Mouse (Mus musculus) intestine, postnatal 0 days (tissue): ENCODE results near the gene Unc45a. TPM values are rescaled to one million over a fixed set of nuclear protein-coding genes. Genes with fewer than 3 reads are reported as not detected.
A peak's percentile ranks its signal among the peaks of the same experiment; 100 is the strongest.
"Not testable (repeated sequence)": the region's sequence is repeated elsewhere in the genome, so short reads cannot be mapped to it uniquely, and the experiment has no call there.

Source experiments
- ATAC-seq: fragments of 200-750 bp; cut with Nextera tagmentation; 2 replicates; pipeline ENCODE4 v1.8.0; 2017; ENCODE audit warnings: mild to moderate bottlenecking, moderate TSS enrichment, moderate library complexity
- H3K27ac ChIP-seq: fragments of 300-500 bp; sonication (generic); 2 replicates; pipeline ENCODE4 v1.5.1; 2014; ENCODE audit warnings: mild to moderate bottlenecking, low read depth, low read length, moderate library complexity
- H3K27me3 ChIP-seq: fragments of 300-500 bp; sonication (generic); replicated peaks from 2 replicates; pipeline ENCODE4 v1.6.1; 2014; ENCODE audit warnings: low read length, mixed read lengths; ENCODE audit not compliant: control insufficient read depth, insufficient read depth
- H3K36me3 ChIP-seq: fragments of 300-500 bp; sonication (generic); 2 replicates; pipeline ENCODE4 v1.6.1; 2014; ENCODE audit warnings: mild to moderate bottlenecking, moderate library complexity; ENCODE audit not compliant: control insufficient read depth, insufficient read depth
- H3K4me1 ChIP-seq: fragments of 300-500 bp; sonication (generic); replicated peaks from 2 replicates; pipeline ENCODE4 v1.6.1; 2014; ENCODE audit warnings: antibody characterized with exemption, low read length, mixed read lengths; ENCODE audit not compliant: control insufficient read depth, insufficient read depth
- H3K4me2 ChIP-seq: fragments of 300-500 bp; sonication (generic); replicated peaks from 2 replicates; pipeline ENCODE4 v1.6.1; 2014; ENCODE audit warnings: low read depth, mild to moderate bottlenecking, moderate library complexity
- H3K4me3 ChIP-seq: fragments of 300-500 bp; sonication (generic); 2 replicates; pipeline ENCODE4 v1.5.1; 2014; ENCODE audit warnings: low read depth, low read length
- H3K9ac ChIP-seq: fragments of 300-500 bp; sonication (generic); 2 replicates; pipeline ENCODE4 v1.6.1; 2014; ENCODE audit warnings: mild to moderate bottlenecking, low read depth, low read length
- H3K9me3 ChIP-seq: fragments of 300-500 bp; sonication (generic); 2 replicates; pipeline ENCODE4 v1.6.1; 2016; ENCODE audit warnings: mixed run types; ENCODE audit not compliant: control insufficient read depth
- CTCF ChIP-seq: sonication (generic); IDR thresholded peaks from 2 replicates; pipeline ENCODE4 v1.5.1; 2016; ENCODE audit warnings: low read depth, mild to moderate bottlenecking, control low read depth, antibody characterized with exemption, moderate library complexity
- WGBS: fragments of 180-500 bp; shearing (Covaris S2); extraction: QIAGEN DNeasy Blood & Tissue Kit; methylation state at CpG from one replicate; pipeline ENCODE4 v1.1.7; 2014; 5-methylcytosine and 5-hydroxymethylcytosine counted together
- polyA plus RNA-seq: library from polyadenylated mRNA; unstranded; fragments of >200 nt; fragmentation: Nextera tagmentation; extraction: Ambion mirVana; gene quantifications from 2 replicates; pipeline ENCODE4 v1.2.1, GENCODE M21; 2015

Unc45a gene
- polyA plus RNA-seq, 1 experiment from 2014 or later = 20.0 TPM

GRCm38 (mm10) chr7:80326076-80326475 is 14.7 kb downstream of the Unc45a start:
- no peak for TF ChIP-seq CTCF
- H3K4me3 ChIP-seq = no peak overlapping the region
- peaks cover 62% of the 10 kb centered on the region for H3K36me3 ChIP-seq
- no peak overlapping the region for H3K4me2 ChIP-seq
- no peaks in the 10 kb centered on the region for H3K4me1 ChIP-seq
- no peak overlapping the region for H3K9ac ChIP-seq
- 97% methylated on average over 19 of the region's 19 CpGs for WGBS
- no peak for ATAC-seq
- no peaks in the 10 kb centered on the region for H3K27me3 ChIP-seq
- H3K27ac ChIP-seq = no peak overlapping the region
- no peaks in the 10 kb centered on the region for H3K9me3 ChIP-seq

- no peak for ATAC-seq
- H3K4me1 ChIP-seq = no peaks in the 10 kb centered on the region
- no peak overlapping the region for H3K4me2 ChIP-seq
- no peak overlapping the region for H3K9ac ChIP-seq
- H3K9me3 ChIP-seq = no peaks in the 10 kb centered on the region
- 90% methylated on average over 16 of the region's 16 CpGs for WGBS
- peaks cover 55% of the 10 kb centered on the region for H3K36me3 ChIP-seq
- peak overlapping the region; percentile 28 for H3K27ac ChIP-seq
- no peak overlapping the region for H3K4me3 ChIP-seq
- no peak for TF ChIP-seq CTCF
- no peaks in the 10 kb centered on the region for H3K27me3 ChIP-seq
Measured at GRCm38 (mm10) chr7:80325292-80325868, 15.4 kb downstream of the Unc45a start.

GRCm38 (mm10) chr7:80324816-80325119 is 16.0 kb downstream of the Unc45a start:
- Histone ChIP-seq H3K4me2 (peak overlapping the region; percentile 68), H3K27ac (0 out of 2 replicates have a peak overlapping the region, but pooled peaks have one; percentile 28), H3K36me3 (peaks cover 50% of the 10 kb centered on the region)
- H3K4me3 ChIP-seq, H3K9me3 ChIP-seq, H3K27me3 ChIP-seq, H3K4me1 ChIP-seq, H3K9ac ChIP-seq, ATAC-seq: not testable (repeated sequence)
- 39% methylated on average over 5 of the region's 5 CpGs for WGBS

GRCm38 (mm10) chr7:80324043-80324815 is 16.6 kb downstream of the Unc45a start, which contains the start of gene Rccd1:
Rccd1 (minus strand) TSS chr7:80324454.
- Histone ChIP-seq H3K9me3 (no peaks in the 10 kb centered on the region), H3K9ac (peak within 1 kb of the TSS; percentile 57), H3K36me3 (peaks cover 50% of the 10 kb centered on the region), H3K4me1 (no peaks in the 10 kb centered on the region), H3K27me3 (no peaks in the 10 kb centered on the region), H3K27ac (peak within 1 kb of the TSS; percentile 90), H3K4me3 (peak within 1 kb of the TSS; percentile 54), H3K4me2 (peak within 1 kb of the TSS; percentile 68)
- no peak for TF ChIP-seq CTCF
- ATAC-seq = peak; percentile 94
- under 1% methylated on average over 38 of the region's 38 CpGs for WGBS

GRCm38 (mm10) chr7:80323336-80323735 is 17.5 kb downstream of the Unc45a start:
- peak overlapping the region; percentile 54 for H3K4me3 ChIP-seq
- ATAC-seq = peak; percentile 42
- WGBS = 8% methylated on average over 8 of the region's 8 CpGs
- no peaks in the 10 kb centered on the region for H3K27me3 ChIP-seq
- peak overlapping the region; percentile 57 for H3K9ac ChIP-seq
- peak overlapping the region; percentile 68 for H3K4me2 ChIP-seq
- TF ChIP-seq CTCF = no peak
- H3K36me3 ChIP-seq = peaks cover 45% of the 10 kb centered on the region
- no peaks in the 10 kb centered on the region for H3K4me1 ChIP-seq
- peak overlapping the region; percentile 90 for H3K27ac ChIP-seq
- H3K9me3 ChIP-seq = no peaks in the 10 kb centered on the region

GRCm38 (mm10) chr7:80319846-80320496 is 20.8 kb downstream of the Unc45a start:
- ATAC-seq = no peak
- WGBS = 78% methylated on average over 19 of the region's 19 CpGs

More at GRCm38 (mm10) chr7:80319846-80320496, 20.8 kb downstream of the Unc45a start:
- peaks cover 34% of the 10 kb centered on the region for H3K36me3 ChIP-seq
- no peak for TF ChIP-seq CTCF
- H3K27me3 ChIP-seq = no peaks in the 10 kb centered on the region
- H3K9ac ChIP-seq = no peak overlapping the region
- no peak overlapping the region for H3K27ac ChIP-seq
- H3K9me3 ChIP-seq = no peaks in the 10 kb centered on the region
- no peak overlapping the region for H3K4me2 ChIP-seq
- H3K4me3 ChIP-seq = no peak overlapping the region
- H3K4me1 ChIP-seq = no peaks in the 10 kb centered on the region
